Mouse (Mus musculus) frontal cortex, postnatal 25 days (tissue): ENCODE measurements around the gene Syce1.

Experiments used
- DNase-seq, 2 experiments: peaks; one replicate each; pipeline ENCODE4 v3.0.0; 2022; ENCODE audit warnings: low spot score in 2 of 2

Gene Syce1

GRCm38 (mm10) chr7:140787406-140788052 is at the start of gene Syce1:
Gene Syce1 (minus strand): TSS chr7:140787852.
- DNase-seq = no peak

- DNase-seq = no peak
Measured at GRCm38 (mm10) chr7:140836243-140837115, 48.8 kb upstream of the Syce1 start.

- DNase-seq = no peak
Measured at GRCm38 (mm10) chr7:140835758-140836087, 48.1 kb upstream of the Syce1 start.

- no peak for DNase-seq
Measured at GRCm38 (mm10) chr7:140834968-140835757, 47.5 kb upstream of the Syce1 start, which contains the start of gene Urah. Gene Urah (plus strand): TSS chr7:140835018.

- no peak for DNase-seq
Measured at GRCm38 (mm10) chr7:140833341-140833740, 45.7 kb upstream of the Syce1 start.

- no peak for DNase-seq
Measured at GRCm38 (mm10) chr7:140831447-140831846, 43.8 kb upstream of the Syce1 start.

- peak in 1 of 2 experiments; percentile 29 for DNase-seq
Measured at GRCm38 (mm10) chr7:140828171-140828881, 40.7 kb upstream of the Syce1 start.

GRCm38 (mm10) chr7:140822731-140823130 is 35.1 kb upstream of the Syce1 start:
- DNase-seq = no peak

GRCm38 (mm10) chr7:140821653-140822329 is 34.1 kb upstream of the Syce1 start, which contains the start of gene Zfp941:
Gene Zfp941 (minus strand): TSS chr7:140822178.
- DNase-seq = peak in 1 of 2 experiments; percentile 40

GRCm38 (mm10) chr7:140821305-140821652 is 33.6 kb upstream of the Syce1 start:
- no peak for DNase-seq

- DNase-seq = no peak
Measured at GRCm38 (mm10) chr7:140820173-140820572, 32.5 kb upstream of the Syce1 start.

- no peak for DNase-seq
Measured at GRCm38 (mm10) chr7:140812850-140813249, 25.2 kb upstream of the Syce1 start.

- DNase-seq = no peak
Measured at GRCm38 (mm10) chr7:140811714-140812113, 24.1 kb upstream of the Syce1 start.

- DNase-seq = no peak
Measured at GRCm38 (mm10) chr7:140810496-140810895, 22.8 kb upstream of the Syce1 start.

GRCm38 (mm10) chr7:140805704-140806103 is 18.1 kb upstream of the Syce1 start:
- DNase-seq = peak in 1 of 2 experiments; percentile 43

- DNase-seq = no peak
Measured at GRCm38 (mm10) chr7:140802629-140803028, 15.0 kb upstream of the Syce1 start.

- DNase-seq = no peak
Measured at GRCm38 (mm10) chr7:140798212-140798611, 10.6 kb upstream of the Syce1 start.

GRCm38 (mm10) chr7:140797619-140798018 is 10.0 kb upstream of the Syce1 start:
- DNase-seq = no peak

GRCm38 (mm10) chr7:140793541-140793940 is 5.9 kb upstream of the Syce1 start:
- no peak for DNase-seq

GRCm38 (mm10) chr7:140788053-140788435 is 392 bp upstream of the Syce1 start:
- no peak for DNase-seq

- DNase-seq = no peak
Measured at GRCm38 (mm10) chr7:140780548-140780947, 7.1 kb downstream of the Syce1 start.
